Mouse (Mus musculus): ENCODE results near the gene Gtf3c4.

Gtf3c4 gene

DNA sequence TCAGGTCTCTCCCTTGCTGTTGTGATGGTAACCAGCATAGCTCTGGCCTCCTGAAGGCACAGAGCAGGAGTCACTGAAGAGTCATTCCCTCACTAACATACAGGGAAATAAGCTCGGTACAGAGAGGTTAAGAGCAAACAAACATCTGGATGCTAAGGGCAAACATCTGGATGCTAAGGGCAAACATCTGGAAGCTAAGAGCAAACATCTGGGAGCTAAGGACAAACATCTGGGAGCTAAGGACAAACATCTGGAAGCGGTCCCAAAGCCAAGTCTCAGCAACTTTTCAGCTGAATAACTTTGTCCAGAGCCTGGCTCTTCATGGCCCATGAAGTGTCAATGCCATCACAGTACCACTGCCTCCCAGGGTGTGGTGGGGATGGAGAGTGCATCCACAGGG lies 40.6 kb downstream of the Gtf3c4 start:
- no peak for ATAC-seq (ENCODE audit: low TSS enrichment)

DNA sequence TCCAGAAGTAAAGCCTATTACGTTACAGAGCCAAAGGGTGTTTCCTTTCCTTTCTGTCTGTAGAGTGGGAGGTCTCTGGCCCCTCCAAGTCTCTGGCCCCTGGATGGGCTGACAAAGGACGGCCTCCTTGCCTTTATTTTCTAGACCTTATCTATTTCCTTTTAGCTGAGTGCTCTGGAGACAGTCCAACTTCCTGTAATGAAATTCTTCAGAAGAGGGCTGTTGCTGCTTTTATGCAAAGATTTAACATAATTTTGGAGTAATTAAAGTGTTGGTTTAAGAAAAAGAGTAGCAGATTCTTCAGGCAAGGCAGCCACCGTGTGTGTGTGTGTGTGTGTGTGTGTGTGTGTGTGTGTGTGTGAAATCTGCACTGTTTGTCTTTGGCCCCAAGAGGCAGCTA lies 41.8 kb downstream of the Gtf3c4 start:
- ATAC-seq (ENCODE audit: low TSS enrichment), result no peak

DNA sequence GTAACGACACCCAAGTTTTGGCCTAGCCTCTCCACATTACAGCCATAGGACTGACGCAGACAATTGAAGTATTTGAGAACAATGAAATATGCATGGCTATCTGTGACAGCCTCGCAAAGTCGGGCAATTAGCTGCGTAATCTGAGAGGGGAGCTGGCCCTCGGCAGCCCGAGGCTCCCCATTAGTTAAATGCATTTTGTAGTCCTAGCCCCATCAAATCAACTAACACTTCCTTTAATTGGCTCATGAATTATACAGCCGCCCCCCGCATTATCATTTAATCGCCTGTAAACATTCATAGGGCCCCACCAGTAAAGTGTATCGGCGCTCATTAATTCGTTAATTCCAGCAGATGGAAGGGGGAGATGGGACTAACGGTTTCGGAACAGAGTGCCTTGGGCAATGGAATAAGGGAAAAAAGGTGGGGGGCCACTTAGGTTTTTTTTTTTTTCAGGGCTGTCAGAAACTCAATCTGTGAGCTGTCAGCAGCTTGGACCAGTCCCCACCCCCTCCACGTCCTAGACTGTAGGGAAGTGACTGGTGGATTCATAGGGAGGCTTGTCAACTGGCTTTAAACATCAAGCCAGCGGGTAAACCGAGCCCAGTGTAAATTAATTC lies 42.6 kb downstream of the Gtf3c4 start:
- no peak for ATAC-seq (ENCODE audit: low TSS enrichment)

DNA sequence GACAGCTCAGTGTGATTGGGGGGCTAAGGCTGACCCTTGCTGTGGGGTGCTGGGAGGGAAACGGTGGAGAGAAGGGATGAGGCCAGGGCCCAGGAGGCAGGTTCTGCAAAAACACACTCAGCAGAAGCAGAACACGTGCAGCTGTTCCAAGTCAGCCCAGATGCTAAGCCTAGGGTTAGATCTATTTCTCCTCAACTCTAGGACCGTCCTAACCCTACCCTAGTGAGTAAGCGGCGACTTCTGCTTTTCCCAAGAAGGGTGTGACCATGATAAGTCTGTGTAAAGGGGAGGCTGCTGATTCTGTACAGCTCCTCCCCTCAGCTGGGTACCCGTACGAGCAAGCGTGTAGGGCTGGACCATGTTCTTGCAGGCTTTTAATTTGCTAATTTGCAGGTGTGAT lies 43.9 kb downstream of the Gtf3c4 start:
- no peak for ATAC-seq (ENCODE audit: low TSS enrichment)

DNA sequence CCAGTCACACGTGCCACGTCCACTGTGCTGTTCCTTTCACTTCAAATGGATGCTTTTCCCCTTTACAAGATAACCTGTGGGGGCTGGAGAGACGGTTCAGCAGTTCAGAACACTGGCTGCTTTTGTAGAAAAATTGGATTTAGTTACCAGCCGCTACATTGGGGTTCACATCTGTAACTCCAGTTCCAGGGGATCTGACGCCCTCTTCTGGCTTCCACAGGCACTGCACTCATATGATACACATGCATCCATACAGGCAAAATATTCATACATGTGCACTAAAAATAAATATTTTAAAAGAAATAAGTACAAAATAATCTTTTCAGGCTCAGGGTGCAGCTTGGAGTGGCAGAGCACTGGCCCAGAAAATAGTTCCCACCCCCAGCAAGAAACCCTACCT lies 45.5 kb downstream of the Gtf3c4 start:
- no peak for ATAC-seq (ENCODE audit: low TSS enrichment)

DNA sequence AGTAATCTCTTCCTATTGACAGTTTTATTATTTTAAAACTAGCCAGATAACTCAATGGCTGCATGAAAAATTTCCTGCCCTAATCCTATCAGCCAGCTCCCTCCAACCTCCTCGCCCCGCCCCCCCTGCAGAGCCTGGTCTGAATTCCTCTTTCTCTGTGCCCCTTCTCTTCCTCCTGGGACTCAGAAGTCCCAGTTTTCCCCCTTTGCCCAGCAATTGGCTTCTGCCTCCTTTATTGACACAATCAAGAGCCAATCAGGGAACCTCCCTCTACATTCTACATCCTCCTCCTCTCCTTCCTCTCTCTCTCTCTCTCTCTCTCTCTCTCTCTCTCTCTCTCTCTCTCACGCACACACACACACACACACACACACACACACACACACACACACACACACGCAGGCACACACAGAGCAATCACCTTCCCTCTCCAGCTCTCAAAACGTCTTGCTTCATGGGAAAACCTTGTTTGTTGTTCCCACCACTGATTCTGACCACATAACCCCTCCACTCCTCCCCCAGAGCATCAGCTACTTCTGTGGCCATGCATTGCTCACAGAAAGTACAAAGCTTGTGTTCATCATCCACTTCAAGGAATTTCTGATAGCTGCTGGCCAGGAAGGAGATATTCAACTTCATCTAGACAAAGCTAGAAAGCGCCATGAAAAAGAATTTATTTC lies 47.1 kb downstream of the Gtf3c4 start:
- ATAC-seq (ENCODE audit: low TSS enrichment), result peak; percentile 84

DNA sequence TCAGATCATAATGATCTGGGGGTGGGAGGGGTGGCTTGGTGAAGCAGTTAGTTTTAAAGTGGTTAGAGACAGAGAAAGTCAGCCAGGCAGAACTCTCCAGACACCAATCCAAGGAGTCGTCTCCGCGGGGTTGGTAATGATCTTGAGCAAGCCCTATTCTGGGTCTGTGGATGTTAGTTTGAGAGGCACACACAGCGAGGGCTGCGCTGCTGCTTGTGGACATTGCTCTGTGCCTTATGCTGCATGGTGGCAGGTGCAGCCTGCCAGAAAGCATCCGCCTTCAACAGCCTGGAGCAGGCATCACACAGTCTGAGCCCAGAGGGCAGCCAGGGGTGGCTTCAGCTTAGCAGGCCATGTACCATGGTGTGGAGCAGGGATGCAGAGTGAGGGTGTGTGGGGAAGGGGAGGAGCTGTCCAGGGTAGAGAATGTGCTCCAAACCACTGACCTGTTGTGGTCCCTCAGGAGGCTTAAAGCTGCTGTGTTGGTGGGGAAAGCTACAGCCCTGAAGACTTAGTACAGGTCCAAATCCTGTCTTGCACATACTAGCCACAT lies 53.0 kb downstream of the Gtf3c4 start:
- ATAC-seq (ENCODE audit: low TSS enrichment), result no peak

DNA sequence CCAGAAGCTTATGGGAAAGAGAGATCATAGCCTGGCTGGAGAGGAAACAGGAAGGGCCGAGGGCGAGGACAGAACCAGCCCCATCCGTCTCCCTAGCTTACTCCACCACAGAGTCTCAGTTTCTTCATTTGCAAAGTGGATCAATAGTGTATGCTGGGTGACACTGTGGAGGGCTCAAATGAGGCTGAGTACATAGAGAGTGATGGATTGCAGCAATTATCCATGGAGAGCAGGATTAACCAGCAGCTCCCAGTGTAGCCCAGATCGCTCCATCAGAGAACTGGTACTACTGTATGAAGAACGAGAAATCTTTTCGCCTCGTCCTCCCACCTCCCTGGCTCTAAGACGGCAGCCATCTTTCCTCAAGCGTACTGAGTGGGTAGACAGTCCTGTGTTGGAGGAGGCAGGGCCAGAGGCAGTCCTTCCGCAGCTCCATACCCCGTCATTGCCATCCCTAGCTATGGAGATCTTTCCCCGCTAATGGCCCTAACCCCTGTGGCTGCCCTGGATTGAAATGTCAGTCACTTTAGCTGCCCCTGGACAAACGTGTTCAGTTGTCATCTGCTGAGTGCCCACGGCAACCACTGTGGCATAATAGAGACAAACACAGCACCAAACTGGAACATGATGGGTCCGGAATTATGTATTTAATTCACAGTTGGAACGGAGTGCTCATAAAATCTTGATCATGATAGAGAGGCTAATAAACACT lies 53.6 kb downstream of the Gtf3c4 start:
- ATAC-seq (ENCODE audit: low TSS enrichment), result no peak

DNA sequence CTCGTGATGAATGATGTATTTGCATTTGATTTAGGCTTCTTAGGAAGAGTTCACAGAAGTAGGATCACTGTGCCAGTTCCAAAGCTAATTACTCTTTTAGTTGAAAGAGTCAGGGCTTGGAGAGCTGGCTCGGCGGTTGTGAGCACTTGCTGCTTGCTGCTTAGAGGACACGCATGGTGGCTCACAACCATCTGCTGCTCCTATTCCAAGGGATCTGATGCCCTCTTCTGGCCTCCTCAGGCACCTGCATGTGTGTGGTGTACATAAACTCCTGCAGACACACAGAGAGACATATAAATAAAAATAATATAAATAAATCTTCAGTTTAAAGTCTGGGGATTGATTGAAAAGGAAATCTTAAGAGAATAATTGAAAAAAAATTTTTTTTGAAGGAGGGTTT lies 58.9 kb downstream of the Gtf3c4 start:
- no peak for ATAC-seq (ENCODE audit: low TSS enrichment)

DNA sequence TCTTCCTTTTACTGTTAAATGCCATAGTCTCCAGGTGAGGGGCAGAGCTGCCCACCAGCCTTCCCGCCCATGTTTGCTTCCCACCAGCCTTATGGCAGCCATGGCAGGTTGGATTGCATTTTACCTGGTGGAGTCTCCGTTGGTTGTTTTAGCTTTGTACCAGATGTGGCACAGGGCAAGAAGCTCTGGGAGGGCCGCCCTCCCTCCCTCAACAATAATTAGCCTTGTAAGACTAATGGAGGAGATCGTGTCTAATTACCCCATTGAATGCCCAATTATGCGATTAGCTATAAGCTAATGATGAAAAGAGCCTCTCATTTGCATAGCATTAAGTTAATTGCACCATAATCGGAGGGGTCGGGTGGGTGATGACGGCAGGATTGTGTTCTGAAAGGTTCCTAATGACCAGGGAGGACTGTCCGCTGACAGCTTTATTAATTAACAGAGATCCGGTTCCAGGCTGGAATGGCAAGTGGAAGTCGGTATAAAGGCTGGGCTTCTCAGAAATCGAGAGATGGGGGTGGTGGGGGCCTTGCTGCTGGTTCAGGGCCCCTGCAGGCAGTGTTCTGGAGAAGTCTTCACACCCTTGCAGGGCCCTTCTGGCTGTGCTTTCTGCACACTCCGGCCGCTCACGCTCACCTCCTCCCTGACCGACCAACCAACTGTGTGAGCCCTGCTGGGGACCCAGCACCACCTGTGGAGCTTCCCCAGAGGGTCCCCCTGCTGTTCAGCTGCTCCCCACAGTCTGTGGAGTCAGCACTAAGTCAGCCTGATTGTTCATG lies 60.0 kb downstream of the Gtf3c4 start:
- no peak for ATAC-seq (ENCODE audit: low TSS enrichment)

DNA sequence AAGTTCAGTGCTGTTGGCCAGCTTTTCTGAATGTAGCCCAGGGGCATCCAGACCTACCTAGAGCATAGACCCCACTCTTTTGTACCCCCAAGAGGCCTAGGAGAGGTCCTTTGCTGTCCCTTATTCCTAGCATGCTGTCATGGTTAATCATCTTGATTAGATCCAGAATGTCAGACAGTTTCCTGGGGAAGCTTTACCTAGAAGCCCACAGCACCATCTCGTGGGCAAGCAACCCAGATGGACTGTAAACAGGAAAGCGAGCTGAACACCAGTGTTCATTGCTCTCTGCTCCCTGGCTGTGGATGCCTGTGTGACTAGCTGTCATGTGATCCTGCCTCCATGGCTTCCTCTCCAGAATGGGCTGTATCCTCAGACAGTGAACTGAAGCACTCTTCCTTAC lies 63.4 kb downstream of the Gtf3c4 start:
- ATAC-seq (ENCODE audit: low TSS enrichment), result no peak

DNA sequence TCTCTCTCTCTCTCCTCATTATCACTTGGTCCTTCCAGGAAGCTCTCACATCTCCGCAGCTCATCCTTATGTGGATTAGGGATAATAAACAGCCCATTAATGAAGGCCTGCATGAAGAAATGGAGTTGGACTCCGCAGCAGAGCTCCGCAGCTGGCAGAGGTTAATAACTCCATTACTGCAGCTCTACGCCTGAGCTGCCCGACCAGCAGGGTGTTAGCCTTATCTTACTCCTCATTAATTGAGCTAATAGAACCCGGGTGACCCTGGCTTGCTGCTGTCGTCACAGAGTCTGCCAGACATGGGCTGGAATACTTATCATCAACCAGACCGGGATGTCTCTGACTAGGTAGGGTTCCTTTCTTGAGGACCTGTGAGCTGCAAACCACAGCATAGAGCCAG lies 66.1 kb downstream of the Gtf3c4 start:
- no peak for ATAC-seq (ENCODE audit: low TSS enrichment)

Measured in frontal cortex, adult (tissue).